8 mouse cellular contexts compared by ENCODE assay signal in the genomic region with DNA sequence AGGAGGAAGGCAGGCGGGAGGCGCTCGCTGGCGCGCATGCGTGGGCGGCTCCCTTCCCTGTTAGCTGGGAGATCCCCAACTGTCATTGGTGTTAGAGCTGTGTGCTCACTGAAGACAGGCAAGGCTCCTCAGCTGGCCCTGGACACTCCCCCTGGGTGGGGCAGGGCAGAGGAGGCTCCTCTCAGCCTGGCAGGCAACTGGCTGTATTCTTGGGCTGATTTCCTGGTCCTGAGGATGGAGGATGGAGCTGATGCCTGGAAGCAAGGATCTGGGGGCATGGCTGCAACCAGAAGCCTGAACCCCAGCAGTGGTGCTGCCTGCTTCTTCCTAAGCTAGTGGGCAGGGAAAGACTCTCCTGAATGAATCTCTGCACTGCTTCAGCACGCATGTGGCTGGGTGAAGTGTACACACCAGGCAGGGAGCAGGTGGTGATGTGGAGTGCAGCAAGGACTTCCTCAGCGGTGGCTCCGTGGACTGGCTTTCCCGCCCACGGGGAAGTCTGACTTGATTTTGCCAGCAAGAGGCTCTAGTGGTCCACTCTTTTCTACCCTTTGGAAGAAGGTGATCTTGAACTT.
DNase-seq lines count a peak whose midpoint lies in the region; ATAC-seq and TF ChIP-seq lines count a peak whose summit lies in the region.

No protein-coding gene starts in this region.

- peak overlapping the region; percentile 49 for H3K4me2 ChIP-seq in forebrain, embryonic 15.5 days (replicated peaks)
- H3K4me2 ChIP-seq in liver, embryonic 13.5 days: no peak overlapping the region

- TF ChIP-seq CTCF in E14TG2a.4 (conservative IDR thresholded peaks at IDR 0.05; ENCODE audit: low read length): no peak

- peak; percentile 48 to 60 for DNase-seq in heart, postnatal 10 days
- peak; percentile 11 to 31 for DNase-seq in kidney, postnatal 36 days
- DNase-seq in liver, embryonic 13.5 days: no peak
- peak; percentile 67 for DNase-seq in neural tube, embryonic 10.5 days (ENCODE audit: extremely low spot score, low spot score)
- no peak for DNase-seq in spleen, postnatal 36 days (ENCODE audit: low spot score in 2 of 2)

- WGBS in forebrain, embryonic 15.5 days: 9% methylated on average over 12 of the region's 12 CpGs
- WGBS in liver, embryonic 13.5 days (ENCODE audit: insufficient replicate concordance): 15% methylated on average over 12 of the region's 12 CpGs

- H3K27ac ChIP-seq in forebrain, embryonic 15.5 days (replicated peaks): peak overlapping the region; percentile 93
- no peak overlapping the region for H3K27ac ChIP-seq in liver, embryonic 13.5 days

- H3K9me3 ChIP-seq in E14TG2a.4 (ENCODE audit: low read length): no peaks in the 10 kb centered on the region
- no peaks in the 10 kb centered on the region for H3K9me3 ChIP-seq in forebrain, embryonic 15.5 days
- H3K9me3 ChIP-seq in liver, embryonic 13.5 days (replicated peaks): no peaks in the 10 kb centered on the region

- peak overlapping the region; percentile 59 for H3K4me3 ChIP-seq in E14TG2a.4 (replicated peaks; ENCODE audit: low read length)
- peak overlapping the region; percentile 34 for H3K4me3 ChIP-seq in forebrain, embryonic 15.5 days
- H3K4me3 ChIP-seq in liver, embryonic 13.5 days (replicated peaks): no peak overlapping the region

- intact Hi-C loops in heart, postnatal 10 days (cut with DNase I): no loop called here

- H3K4me1 ChIP-seq in E14TG2a.4 (replicated peaks; ENCODE audit: low read depth, low read length): peaks cover 13% of the 10 kb centered on the region
- peaks cover 36% of the 10 kb centered on the region for H3K4me1 ChIP-seq in forebrain, embryonic 15.5 days
- H3K4me1 ChIP-seq in liver, embryonic 13.5 days (replicated peaks): no peaks in the 10 kb centered on the region

- H3K9ac ChIP-seq in forebrain, embryonic 15.5 days (replicated peaks): peak overlapping the region; percentile 44
- no peak overlapping the region for H3K9ac ChIP-seq in liver, embryonic 13.5 days

- ATAC-seq in cerebellum, adult (ENCODE audit: insufficient number of reproducible peaks, low FRiP score, low TSS enrichment): peak; percentile 89
- ATAC-seq in forebrain, embryonic 15.5 days (replicated peaks): peak; percentile 97
- ATAC-seq in liver, embryonic 13.5 days (ENCODE audit: low read depth): peak; percentile 74

- H3K27me3 ChIP-seq in E14TG2a.4 (ENCODE audit: insufficient read depth, low read length): peaks cover 10% of the 10 kb centered on the region
- H3K27me3 ChIP-seq in forebrain, embryonic 15.5 days: no peaks in the 10 kb centered on the region
- no peaks in the 10 kb centered on the region for H3K27me3 ChIP-seq in liver, embryonic 13.5 days

- H3K36me3 ChIP-seq in E14TG2a.4 (ENCODE audit: insufficient read depth, low read length): no peaks in the 10 kb centered on the region
- H3K36me3 ChIP-seq in forebrain, embryonic 15.5 days: 0 out of 2 replicates have a peak, but pooled peaks cover 2% of the 10 kb centered on the region
- no peaks in the 10 kb centered on the region for H3K36me3 ChIP-seq in liver, embryonic 13.5 days

Comparison
In these comparisons a context has a peak if more than half of its experiments do, and no peak if none do; other contexts are left out.
1. DNase-seq: peak in heart, postnatal 10 days (2 of 2), kidney, postnatal 36 days (2 of 2) and neural tube, embryonic 10.5 days (single experiment); none in liver, embryonic 13.5 days (single experiment) and spleen, postnatal 36 days (0 of 2).
2. Peak in every context shown above with its lines, with median percentiles within 50 percentile points of each other: ATAC-seq.